Mouse (Mus musculus): Measurements from ENCODE around the gene 6030452D12Rik. TPM values are rescaled to one million over a fixed set of nuclear protein-coding genes. Genes with fewer than 3 reads are reported as not detected.
A peak's percentile ranks its signal among the peaks of the same experiment; 100 is the strongest.

The 6030452D12Rik gene
- polyA plus RNA-seq, 1 experiment: not detected

DNA sequence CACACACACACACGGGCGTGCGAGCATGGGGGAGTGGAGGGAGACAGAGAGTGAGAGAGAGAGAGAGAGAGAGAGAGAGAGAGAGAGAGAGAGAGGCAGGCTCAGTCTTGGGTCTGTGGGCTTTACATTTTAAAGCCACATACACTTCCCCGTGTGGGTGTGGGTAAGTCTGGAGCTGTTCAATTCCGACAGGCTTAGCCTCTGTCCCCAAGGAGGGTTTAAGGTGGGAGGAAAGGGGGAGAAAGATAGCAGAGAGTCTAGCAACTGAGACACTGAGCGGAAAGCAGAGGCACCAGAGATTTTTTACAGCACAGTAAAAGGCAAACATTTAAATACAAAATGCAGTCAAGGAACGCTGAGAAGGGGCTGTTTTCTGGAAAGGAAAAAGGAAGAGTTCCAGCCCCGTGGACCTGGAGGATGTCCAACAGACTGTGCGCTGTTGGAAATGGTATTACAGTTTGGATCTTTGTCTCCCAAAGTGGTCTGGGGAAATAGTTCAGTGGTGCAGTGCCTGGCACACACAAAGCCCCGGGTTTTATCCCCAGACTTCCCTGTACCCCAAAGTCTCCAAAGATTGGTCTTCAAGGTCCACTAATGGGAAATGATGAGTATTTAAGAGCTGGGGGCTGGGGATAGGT is 5.1 kb downstream of the 6030452D12Rik start:
- no peaks in the 10 kb centered on the region for H3K9me3 ChIP-seq (ENCODE audit: control insufficient read depth, low read length)
- no peaks in the 10 kb centered on the region for H3K36me3 ChIP-seq (ENCODE audit: control insufficient read depth)
- peaks cover 42% of the 10 kb centered on the region for H3K27me3 ChIP-seq (ENCODE audit: control insufficient read depth)
- H3K4me1 ChIP-seq (ENCODE audit: control insufficient read depth): no peaks in the 10 kb centered on the region
- H3K4me3 ChIP-seq (replicated peaks): no peak overlapping the region
- no peak for TF ChIP-seq TAL1 (IDR thresholded peaks at IDR 0.05; ENCODE audit: low read length)
- TF ChIP-seq GATA1 (IDR thresholded peaks at IDR 0.05; ENCODE audit: low read length): no peak

DNA sequence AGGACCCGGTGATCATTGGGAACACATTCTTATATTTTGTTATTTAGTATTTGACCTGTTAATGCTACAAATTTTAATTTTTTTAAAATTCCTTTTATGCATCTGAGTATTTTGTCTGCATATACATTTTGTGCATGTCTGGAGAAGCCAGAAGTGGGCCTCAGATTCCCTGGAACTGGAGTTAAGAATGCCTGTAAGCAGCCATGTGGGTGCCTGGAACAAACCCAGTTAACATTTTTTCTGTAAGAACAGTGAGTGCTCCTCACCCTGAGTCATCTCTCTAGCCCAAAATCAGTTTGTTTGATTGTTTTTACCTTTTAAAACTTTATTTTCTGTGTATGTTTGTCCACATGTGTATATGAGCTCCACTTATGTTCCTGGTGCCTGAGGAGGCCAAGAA is 5.8 kb downstream of the 6030452D12Rik start:
- no peaks in the 10 kb centered on the region for H3K36me3 ChIP-seq (ENCODE audit: control insufficient read depth)
- peaks cover 49% of the 10 kb centered on the region for H3K27me3 ChIP-seq (ENCODE audit: control insufficient read depth)
- no peak overlapping the region for H3K4me3 ChIP-seq (replicated peaks)
- TF ChIP-seq TAL1 (IDR thresholded peaks at IDR 0.05; ENCODE audit: low read length) (no peak), GATA1 (IDR thresholded peaks at IDR 0.05; ENCODE audit: low read length) (no peak)
- H3K4me1 ChIP-seq (ENCODE audit: control insufficient read depth): peaks cover 2% of the 10 kb centered on the region; the same call in 1 of the 2 replicates
- no peaks in the 10 kb centered on the region for H3K9me3 ChIP-seq (ENCODE audit: control insufficient read depth, low read length)

DNA sequence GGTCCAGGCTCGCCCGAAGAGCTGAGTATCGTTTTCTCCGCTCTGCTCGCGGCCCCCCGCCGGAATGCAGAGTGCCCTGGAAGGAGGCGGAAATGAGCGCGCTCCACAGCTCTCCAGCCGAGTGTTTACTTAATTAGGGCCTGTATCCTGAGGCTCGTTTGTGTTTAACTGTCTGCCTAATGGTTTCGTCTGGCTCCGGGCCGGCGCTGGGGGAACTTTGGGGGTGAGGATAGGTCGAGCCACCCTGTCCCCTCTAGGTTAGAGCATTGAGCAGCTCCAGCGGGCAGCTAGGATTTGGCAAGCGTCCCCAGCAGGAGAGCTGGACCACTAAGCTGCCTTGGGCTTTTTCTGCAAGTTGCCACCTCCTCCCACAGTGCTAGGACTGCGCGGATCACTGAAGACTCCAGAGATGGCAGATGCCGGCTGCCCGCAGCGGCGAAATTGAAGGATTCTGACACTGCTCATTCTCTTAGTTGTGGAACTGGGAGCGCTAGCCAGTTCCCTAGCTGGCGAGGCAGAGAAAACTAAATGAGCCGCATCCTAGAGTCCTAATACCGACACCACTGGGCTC is 7.5 kb downstream of the 6030452D12Rik start:
- H3K4me1 ChIP-seq (ENCODE audit: control insufficient read depth): peaks cover 2% of the 10 kb centered on the region; the same call in 1 of the 2 replicates
- no peak overlapping the region for H3K4me3 ChIP-seq (replicated peaks)
- TF ChIP-seq TAL1 (IDR thresholded peaks at IDR 0.05; ENCODE audit: low read length) (no peak), GATA1 (IDR thresholded peaks at IDR 0.05; ENCODE audit: low read length) (no peak)
- no peaks in the 10 kb centered on the region for H3K9me3 ChIP-seq (ENCODE audit: control insufficient read depth, low read length)
- peaks cover 65% of the 10 kb centered on the region for H3K27me3 ChIP-seq (ENCODE audit: control insufficient read depth)
- H3K36me3 ChIP-seq (ENCODE audit: control insufficient read depth): no peaks in the 10 kb centered on the region

DNA sequence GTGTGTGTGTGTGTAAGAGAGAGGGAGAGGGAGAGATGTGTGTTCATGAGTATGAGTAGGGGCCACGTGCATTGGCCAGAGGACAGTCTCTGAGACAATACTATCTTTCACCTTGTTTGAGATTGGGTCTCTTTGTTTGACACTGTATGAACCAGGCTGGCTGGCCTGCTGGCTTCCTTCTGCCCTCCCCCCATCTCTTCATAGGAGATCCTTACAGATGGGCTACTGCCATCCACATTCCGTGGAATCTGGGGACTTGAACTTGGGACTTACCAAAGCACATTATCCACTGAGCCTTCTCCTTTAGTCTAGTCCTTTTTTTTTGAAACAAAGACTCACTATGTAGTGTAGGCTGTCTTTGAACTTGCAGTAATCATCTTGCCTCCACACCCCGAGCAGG is 8.1 kb downstream of the 6030452D12Rik start:
- no peaks in the 10 kb centered on the region for H3K9me3 ChIP-seq (ENCODE audit: control insufficient read depth, low read length)
- H3K4me1 ChIP-seq (ENCODE audit: control insufficient read depth): peaks cover 2% of the 10 kb centered on the region; the same call in 1 of the 2 replicates
- H3K27me3 ChIP-seq (ENCODE audit: control insufficient read depth): peaks cover 71% of the 10 kb centered on the region
- no peak overlapping the region for H3K4me3 ChIP-seq (replicated peaks)
- H3K36me3 ChIP-seq (ENCODE audit: control insufficient read depth): no peaks in the 10 kb centered on the region
- TF ChIP-seq TAL1 (IDR thresholded peaks at IDR 0.05; ENCODE audit: low read length) (no peak), GATA1 (IDR thresholded peaks at IDR 0.05; ENCODE audit: low read length) (no peak)

DNA sequence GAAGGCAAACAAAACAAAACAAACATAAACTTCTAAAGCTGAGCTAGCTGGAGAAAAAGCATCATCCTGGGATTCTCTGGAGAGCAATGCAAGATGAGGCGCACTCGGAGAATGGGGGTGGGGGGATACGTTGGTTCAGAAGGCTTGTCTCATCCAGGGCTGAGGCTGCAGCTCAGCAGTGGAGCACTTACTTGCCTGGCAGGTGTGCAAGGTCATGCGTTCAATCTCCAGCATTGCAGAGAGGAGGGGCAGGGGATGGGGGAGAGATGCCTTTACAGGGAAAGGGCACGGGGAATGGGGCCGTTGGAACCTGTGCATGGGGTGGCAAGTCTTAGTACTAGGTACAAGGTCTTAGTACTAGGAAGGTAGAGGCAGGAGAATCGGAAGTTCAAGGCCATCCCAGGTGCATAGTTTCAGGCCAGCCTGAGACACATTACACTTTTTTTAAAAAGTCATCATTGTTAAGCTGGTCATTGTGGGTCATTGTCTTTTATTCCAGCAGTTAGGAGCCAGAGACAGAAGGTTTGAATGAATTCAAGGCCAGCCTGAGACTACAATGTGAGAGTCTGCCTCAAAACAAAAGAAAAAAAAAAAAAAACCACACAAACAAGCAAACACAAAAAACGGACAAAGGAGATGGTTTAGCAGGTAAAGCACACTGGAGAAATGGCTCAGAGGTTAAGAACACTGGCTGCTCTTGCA is 8.9 kb downstream of the 6030452D12Rik start:
- H3K36me3 ChIP-seq (ENCODE audit: control insufficient read depth): no peaks in the 10 kb centered on the region
- H3K4me3 ChIP-seq (replicated peaks): no peak overlapping the region
- peaks cover 2% of the 10 kb centered on the region; the same call in 1 of the 2 replicates for H3K4me1 ChIP-seq (ENCODE audit: control insufficient read depth)
- peaks cover 73% of the 10 kb centered on the region for H3K27me3 ChIP-seq (ENCODE audit: control insufficient read depth)
- TF ChIP-seq TAL1 (IDR thresholded peaks at IDR 0.05; ENCODE audit: low read length) (no peak), GATA1 (IDR thresholded peaks at IDR 0.05; ENCODE audit: low read length) (no peak)
- H3K9me3 ChIP-seq (ENCODE audit: control insufficient read depth, low read length): no peaks in the 10 kb centered on the region

DNA sequence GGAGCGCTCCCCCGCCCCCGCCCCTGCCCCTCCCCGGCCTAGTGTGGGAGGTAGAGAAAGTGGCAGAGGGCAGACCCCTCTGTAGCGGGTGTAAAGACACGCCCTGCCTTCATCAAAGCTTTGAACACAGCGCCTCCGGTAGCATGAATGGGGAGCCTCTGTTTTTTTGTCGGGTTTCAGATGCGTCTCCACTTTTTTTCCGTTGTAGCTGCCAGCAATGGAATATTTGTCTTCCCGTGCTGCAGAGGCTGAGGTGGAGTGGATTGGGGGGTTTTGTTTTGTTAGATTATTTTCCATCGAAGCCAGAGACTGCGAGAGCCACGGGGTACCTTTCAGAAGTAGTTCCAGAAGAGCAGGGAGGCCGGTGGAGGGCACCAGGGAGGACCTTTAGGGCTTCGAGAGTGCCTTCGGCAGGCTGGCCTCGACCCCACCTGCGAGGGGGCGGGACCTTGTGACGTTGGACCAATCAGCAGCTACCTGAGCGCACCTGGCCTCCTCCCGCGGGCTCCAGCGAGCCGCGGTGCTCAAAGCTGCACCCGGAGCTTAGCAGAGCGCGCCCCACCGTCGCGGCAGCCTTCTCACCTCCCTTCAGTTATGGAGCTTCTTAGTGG is 10.1 kb downstream of the 6030452D12Rik start, which contains the start of gene Cdh3:
Cdh3 (plus strand) TSS at position 527 of the 611 bp plus-strand sequence.
- H3K27me3 ChIP-seq (ENCODE audit: control insufficient read depth): peaks cover 73% of the 10 kb centered on the region
- H3K4me1 ChIP-seq (ENCODE audit: control insufficient read depth): peaks cover 2% of the 10 kb centered on the region; the same call in 1 of the 2 replicates
- no peaks in the 10 kb centered on the region for H3K36me3 ChIP-seq (ENCODE audit: control insufficient read depth)
- peak within 1 kb of the TSS; percentile 12 for H3K4me3 ChIP-seq (replicated peaks)
- TF ChIP-seq TAL1 (IDR thresholded peaks at IDR 0.05; ENCODE audit: low read length) (no peak), GATA1 (IDR thresholded peaks at IDR 0.05; ENCODE audit: low read length) (no peak)
- H3K9me3 ChIP-seq (ENCODE audit: control insufficient read depth, low read length): no peaks in the 10 kb centered on the region

DNA sequence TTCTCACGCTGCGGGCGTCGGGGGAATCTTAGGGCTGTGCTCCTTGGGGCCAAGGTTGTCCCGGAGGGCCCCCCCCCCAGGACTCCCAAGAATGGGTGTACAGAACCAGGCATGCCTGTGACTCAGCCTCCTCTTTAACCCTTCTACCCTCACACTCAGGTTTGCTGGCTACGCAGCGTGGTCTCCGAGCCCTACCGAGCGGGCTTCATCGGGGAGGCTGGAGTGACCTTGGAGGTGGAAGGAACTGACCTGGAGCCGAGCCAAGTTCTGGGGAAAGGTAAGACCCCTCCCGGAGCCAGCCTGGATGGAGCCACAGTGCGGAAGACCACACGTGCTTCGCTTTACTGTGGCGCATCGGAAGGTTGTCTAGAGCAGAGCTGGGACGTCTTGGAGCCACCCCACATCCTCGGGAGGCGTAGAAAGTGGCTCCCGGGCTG is 10.8 kb downstream of the 6030452D12Rik start:
- Histone ChIP-seq H3K36me3 (ENCODE audit: control insufficient read depth) (no peaks in the 10 kb centered on the region), H3K4me1 (ENCODE audit: control insufficient read depth) (peaks cover 2% of the 10 kb centered on the region; the same call in 1 of the 2 replicates), H3K27me3 (ENCODE audit: control insufficient read depth) (peaks cover 70% of the 10 kb centered on the region), H3K9me3 (ENCODE audit: control insufficient read depth, low read length) (no peaks in the 10 kb centered on the region), H3K4me3 (replicated peaks) (no peak overlapping the region)
- TF ChIP-seq GATA1 (IDR thresholded peaks at IDR 0.05; ENCODE audit: low read length) (no peak), TAL1 (IDR thresholded peaks at IDR 0.05; ENCODE audit: low read length) (no peak)

DNA sequence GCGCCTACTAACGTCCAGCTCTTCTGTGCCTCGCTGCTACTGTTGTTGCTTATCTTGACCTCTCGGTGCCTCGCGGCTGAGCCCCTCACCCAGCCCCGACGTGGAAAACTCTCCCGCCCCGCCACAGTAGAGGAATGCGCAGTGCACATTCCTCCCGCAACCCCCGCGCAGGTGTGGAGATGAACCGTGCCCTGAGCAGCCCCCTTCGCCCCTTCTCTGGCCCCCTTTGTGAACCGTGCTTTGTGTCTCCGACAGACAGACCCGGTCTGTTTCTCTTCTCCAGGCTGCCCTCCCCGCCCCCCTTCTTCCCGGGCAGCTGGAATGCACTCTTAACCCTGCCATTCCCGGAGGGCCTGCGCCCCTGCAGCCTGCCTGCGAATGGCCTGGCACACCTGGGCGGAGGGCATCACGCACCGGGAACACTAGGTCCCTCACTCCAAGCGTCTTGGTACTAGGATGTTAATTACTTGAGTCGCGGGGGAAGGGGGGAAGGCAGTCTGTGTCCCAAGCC is 11.3 kb downstream of the 6030452D12Rik start:
- no peaks in the 10 kb centered on the region for H3K9me3 ChIP-seq (ENCODE audit: control insufficient read depth, low read length)
- H3K4me1 ChIP-seq (ENCODE audit: control insufficient read depth): peaks cover 2% of the 10 kb centered on the region; the same call in 1 of the 2 replicates
- TF ChIP-seq GATA1 (IDR thresholded peaks at IDR 0.05; ENCODE audit: low read length) (no peak), TAL1 (IDR thresholded peaks at IDR 0.05; ENCODE audit: low read length) (no peak)
- peaks cover 69% of the 10 kb centered on the region for H3K27me3 ChIP-seq (ENCODE audit: control insufficient read depth)
- H3K36me3 ChIP-seq (ENCODE audit: control insufficient read depth): no peaks in the 10 kb centered on the region
- H3K4me3 ChIP-seq (replicated peaks): peak overlapping the region; percentile 12

All from erythroblast, embryonic 14.5 days (primary cell).